Mouse (Mus musculus) midbrain, embryonic 11.5 days (tissue): ENCODE results near the gene Adamts17. TPM values are rescaled to one million over a fixed set of nuclear protein-coding genes. Genes with fewer than 3 reads are reported as not detected.

Experiments used
- ATAC-seq: fragments of 200-750 bp; cut with Nextera tagmentation; 2 replicates; pipeline ENCODE4 v1.8.0; 2017; ENCODE audit warnings: moderate TSS enrichment, moderate library complexity; ENCODE audit not compliant: low FRiP score
- DNase-seq: peaks from one replicate; pipeline ENCODE4 v3.0.0; 2015; ENCODE audit warnings: low spot score; ENCODE audit errors: missing footprints
- H3K27ac ChIP-seq: fragments of 300-500 bp; sonication (generic); 2 replicates; pipeline ENCODE4 v1.5.1; 2014; ENCODE audit warnings: low read depth, low read length
- H3K27me3 ChIP-seq: fragments of 300-500 bp; sonication (generic); 2 replicates; pipeline ENCODE4 v1.6.1; 2014; ENCODE audit warnings: mild to moderate bottlenecking, low read length, moderate library complexity, mixed read lengths; ENCODE audit not compliant: control insufficient read depth, insufficient read depth
- H3K36me3 ChIP-seq: fragments of 300-500 bp; sonication (generic); 2 replicates; pipeline ENCODE4 v1.6.1; 2014; ENCODE audit warnings: mild to moderate bottlenecking, low read length, moderate library complexity, mixed read lengths; ENCODE audit not compliant: control insufficient read depth, insufficient read depth
- H3K4me1 ChIP-seq: fragments of 300-500 bp; sonication (generic); 2 replicates; pipeline ENCODE4 v1.6.1; 2014; ENCODE audit warnings: low read length; ENCODE audit not compliant: control insufficient read depth, insufficient read depth
- H3K4me2 ChIP-seq: fragments of 300-500 bp; sonication (generic); 2 replicates; pipeline ENCODE4 v1.6.1; 2014; ENCODE audit warnings: mild to moderate bottlenecking, moderate library complexity
- H3K4me3 ChIP-seq: fragments of 300-500 bp; sonication (generic); 2 replicates; pipeline ENCODE4 v1.5.1; 2014; ENCODE audit warnings: low read depth, low read length
- H3K9ac ChIP-seq: fragments of 300-500 bp; sonication (generic); 2 replicates; pipeline ENCODE4 v1.6.1; 2014; ENCODE audit warnings: low read length
- H3K9me3 ChIP-seq: fragments of 300-500 bp; sonication (generic); 2 replicates; pipeline ENCODE4 v1.6.1; 2016; ENCODE audit warnings: low read length; ENCODE audit not compliant: control insufficient read depth
- WGBS: fragments of 180-500 bp; shearing (Covaris S2); extraction: QIAGEN DNeasy Blood & Tissue Kit; methylation state at CpG from one replicate; pipeline ENCODE4 v1.1.7; 2014; 5-methylcytosine and 5-hydroxymethylcytosine counted together
- polyA plus RNA-seq: library from polyadenylated mRNA; unstranded; fragments of >200 nt; fragmentation: Nextera tagmentation; extraction: Ambion mirVana; gene quantifications from 2 replicates; pipeline ENCODE4 v1.2.1, GENCODE M21; 2014

The Adamts17 gene
- polyA plus RNA-seq, 1 experiment from 2014 or later: 0.96 TPM

GRCm38 (mm10) chr7:66987671-66988070 is 148.1 kb downstream of the Adamts17 start:
- Histone ChIP-seq H3K4me1 (no peaks in the 10 kb centered on the region), H3K4me3 (no peak overlapping the region), H3K27ac (no peak overlapping the region), H3K4me2 (no peak overlapping the region), H3K9me3 (no peaks in the 10 kb centered on the region), H3K36me3 (no peaks in the 10 kb centered on the region), H3K27me3 (no peaks in the 10 kb centered on the region), H3K9ac (no peak overlapping the region)
- no peak for ATAC-seq
- 100% methylated on average over 4 of the region's 4 CpGs for WGBS
- no peak for DNase-seq

GRCm38 (mm10) chr7:66988441-66988840 is 148.9 kb downstream of the Adamts17 start:
- no peak overlapping the region for H3K4me2 ChIP-seq
- no peak overlapping the region for H3K9ac ChIP-seq
- H3K9me3 ChIP-seq: no peaks in the 10 kb centered on the region
- H3K4me1 ChIP-seq: no peaks in the 10 kb centered on the region
- H3K27ac ChIP-seq: no peak overlapping the region
- H3K27me3 ChIP-seq: no peaks in the 10 kb centered on the region
- ATAC-seq (no peak), DNase-seq (no peak)
- no peaks in the 10 kb centered on the region for H3K36me3 ChIP-seq
- WGBS: 88% methylated on average over 3 of the region's 3 CpGs
- no peak overlapping the region for H3K4me3 ChIP-seq

- Histone ChIP-seq H3K27ac (no peak overlapping the region), H3K9me3 (no peaks in the 10 kb centered on the region), H3K27me3 (no peaks in the 10 kb centered on the region), H3K9ac (no peak overlapping the region), H3K4me3 (no peak overlapping the region), H3K36me3 (no peaks in the 10 kb centered on the region), H3K4me2 (no peak overlapping the region), H3K4me1 (no peaks in the 10 kb centered on the region)
- 88% methylated on average over 3 of the region's 3 CpGs for WGBS
- DNase-seq (no peak), ATAC-seq (no peak)
These were observed 150.0 kb downstream of the Adamts17 start for GRCm38 (mm10) chr7:66989357-66990045.

- Histone ChIP-seq H3K9ac (no peak overlapping the region), H3K27ac (no peak overlapping the region), H3K9me3 (no peaks in the 10 kb centered on the region), H3K4me2 (no peak overlapping the region), H3K36me3 (no peaks in the 10 kb centered on the region), H3K27me3 (no peaks in the 10 kb centered on the region), H3K4me3 (no peak overlapping the region), H3K4me1 (no peaks in the 10 kb centered on the region)
- no peak for DNase-seq
- no peak for ATAC-seq
- WGBS: 82% methylated on average over 6 of the region's 6 CpGs
These were observed 159.3 kb downstream of the Adamts17 start for GRCm38 (mm10) chr7:66998821-66999220.

- Histone ChIP-seq H3K4me2 (no peak overlapping the region), H3K4me1 (no peaks in the 10 kb centered on the region), H3K27ac (no peak overlapping the region), H3K9ac (no peak overlapping the region), H3K36me3 (no peaks in the 10 kb centered on the region), H3K27me3 (no peaks in the 10 kb centered on the region), H3K9me3 (no peaks in the 10 kb centered on the region), H3K4me3 (no peak overlapping the region)
- no peak for DNase-seq
- 64% methylated on average over 1 of the region's 1 CpGs for WGBS
- ATAC-seq: no peak
These were observed 164.1 kb downstream of the Adamts17 start for GRCm38 (mm10) chr7:67003648-67004047.

GRCm38 (mm10) chr7:67004220-67004619 is 164.7 kb downstream of the Adamts17 start:
- Histone ChIP-seq H3K27ac (no peak overlapping the region), H3K4me2 (no peak overlapping the region), H3K36me3 (no peaks in the 10 kb centered on the region), H3K4me3 (no peak overlapping the region), H3K9ac (no peak overlapping the region), H3K27me3 (no peaks in the 10 kb centered on the region), H3K9me3 (no peaks in the 10 kb centered on the region), H3K4me1 (no peaks in the 10 kb centered on the region)
- no peak for ATAC-seq
- DNase-seq: no peak
- WGBS: 98% methylated on average over 5 of the region's 5 CpGs

GRCm38 (mm10) chr7:67009841-67010240 is 170.3 kb downstream of the Adamts17 start:
- H3K27ac ChIP-seq: no peak overlapping the region
- no peak for DNase-seq
- no peaks in the 10 kb centered on the region for H3K36me3 ChIP-seq
- 86% methylated on average over 5 of the region's 5 CpGs for WGBS
- no peaks in the 10 kb centered on the region for H3K9me3 ChIP-seq
- H3K4me2 ChIP-seq: no peak overlapping the region
- ATAC-seq: no peak
- H3K27me3 ChIP-seq: no peaks in the 10 kb centered on the region
- H3K9ac ChIP-seq: no peak overlapping the region
- H3K4me3 ChIP-seq: no peak overlapping the region
- no peaks in the 10 kb centered on the region for H3K4me1 ChIP-seq

- H3K27ac ChIP-seq: no peak overlapping the region
- H3K9ac ChIP-seq: no peak overlapping the region
- H3K27me3 ChIP-seq: no peaks in the 10 kb centered on the region
- H3K4me2 ChIP-seq: no peak overlapping the region
- no peak overlapping the region for H3K4me3 ChIP-seq
- no peaks in the 10 kb centered on the region for H3K9me3 ChIP-seq
- ATAC-seq: no peak
- H3K36me3 ChIP-seq: no peaks in the 10 kb centered on the region
- no peaks in the 10 kb centered on the region for H3K4me1 ChIP-seq
- DNase-seq: no peak
- 90% methylated on average over 12 of the region's 12 CpGs for WGBS
These were observed 172.6 kb downstream of the Adamts17 start for GRCm38 (mm10) chr7:67012011-67012751.

GRCm38 (mm10) chr7:67013211-67013895 is 173.8 kb downstream of the Adamts17 start:
- no peaks in the 10 kb centered on the region for H3K27me3 ChIP-seq
- no peak overlapping the region for H3K9ac ChIP-seq
- H3K4me2 ChIP-seq: no peak overlapping the region
- no peaks in the 10 kb centered on the region for H3K4me1 ChIP-seq
- 92% methylated on average over 12 of the region's 12 CpGs for WGBS
- H3K4me3 ChIP-seq: no peak overlapping the region
- no peaks in the 10 kb centered on the region for H3K36me3 ChIP-seq
- DNase-seq: no peak
- no peak overlapping the region for H3K27ac ChIP-seq
- ATAC-seq: no peak
- no peaks in the 10 kb centered on the region for H3K9me3 ChIP-seq
